Mouse (Mus musculus) stomach, embryonic 14.5 days (tissue): Measurements from ENCODE around the gene Cdca4. TPM values are rescaled to one million over a fixed set of nuclear protein-coding genes. Genes with fewer than 3 reads are reported as not detected.

Experiments
- ATAC-seq: fragments of 200-750 bp; cut with Nextera tagmentation; 2 replicates; pipeline ENCODE4 v1.8.0; 2017; ENCODE audit warnings: low read depth, moderate TSS enrichment; ENCODE audit not compliant: insufficient number of reproducible peaks, insufficient read depth, low FRiP score
- H3K27ac ChIP-seq: fragments of 300-500 bp; sonication (generic); 2 replicates; pipeline ENCODE4 v1.5.1; 2014; ENCODE audit warnings: mild to moderate bottlenecking, low read length, moderate library complexity, mixed read lengths
- H3K27me3 ChIP-seq: fragments of 300-500 bp; sonication (generic); 2 replicates; pipeline ENCODE4 v1.6.1; 2014; ENCODE audit warnings: low read length, control low read depth, mixed read lengths; ENCODE audit not compliant: control insufficient read depth, insufficient read depth
- H3K36me3 ChIP-seq: fragments of 300-500 bp; sonication (generic); 2 replicates; pipeline ENCODE4 v1.6.1; 2014; ENCODE audit warnings: mild to moderate bottlenecking, control low read depth, low read length, moderate library complexity, mixed read lengths; ENCODE audit not compliant: control insufficient read depth, insufficient read depth
- H3K4me1 ChIP-seq: fragments of 300-500 bp; sonication (generic); 2 replicates; pipeline ENCODE4 v1.6.1; 2014; ENCODE audit warnings: low read length, control low read depth, mixed read lengths; ENCODE audit not compliant: control insufficient read depth, insufficient read depth
- H3K4me2 ChIP-seq: fragments of 300-500 bp; sonication (generic); replicated peaks from 2 replicates; pipeline ENCODE4 v1.6.1; 2014; ENCODE audit warnings: low read depth, low read length, control low read depth
- H3K4me3 ChIP-seq: fragments of 300-500 bp; sonication (generic); 2 replicates; pipeline ENCODE4 v1.5.1; 2014; ENCODE audit warnings: low read depth, low read length, control low read depth
- H3K9ac ChIP-seq: fragments of 300-500 bp; sonication (generic); replicated peaks from 2 replicates; pipeline ENCODE4 v1.6.1; 2014; ENCODE audit warnings: low read depth, mild to moderate bottlenecking, control low read depth, low read length, moderate library complexity, mixed read lengths
- H3K9me3 ChIP-seq: fragments of 300-500 bp; sonication (generic); 2 replicates; pipeline ENCODE4 v1.6.1; 2016; ENCODE audit warnings: low read depth, low read length, control low read depth; ENCODE audit not compliant: control insufficient read depth
- WGBS: fragments of 180-500 bp; shearing (Covaris S2); extraction: QIAGEN DNeasy Blood & Tissue Kit; methylation state at CpG from one replicate; pipeline ENCODE4 v1.1.7; 2014; 5-methylcytosine and 5-hydroxymethylcytosine counted together
- polyA plus RNA-seq: library from polyadenylated mRNA; unstranded; fragments of >200 nt; fragmentation: Nextera tagmentation; extraction: Ambion mirVana; gene quantifications from 2 replicates; pipeline ENCODE4 v1.2.1, GENCODE M21; 2014

The Cdca4 gene
- polyA plus RNA-seq, 1 experiment from 2014 or later: 130 TPM

DNA sequence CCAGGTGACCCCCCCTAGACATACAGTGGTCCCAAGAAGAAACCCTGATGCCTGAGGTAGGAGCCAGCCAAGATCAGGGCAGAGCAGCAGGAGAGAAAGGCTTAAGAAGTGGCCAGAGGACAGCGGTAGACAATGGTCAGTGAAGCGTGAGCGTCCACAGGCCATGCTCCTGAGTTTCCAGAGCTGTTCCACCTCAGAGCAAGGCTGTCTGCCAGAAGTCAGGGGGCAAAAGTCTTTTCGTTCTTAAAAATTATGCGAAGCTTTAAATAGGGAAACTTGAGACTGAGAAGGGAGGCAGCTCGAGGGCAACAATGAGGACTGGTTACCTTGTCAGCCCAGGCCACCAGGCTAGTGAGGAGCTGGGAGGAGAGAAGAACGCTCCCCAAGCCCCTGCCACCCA lies 15.9 kb downstream of the Cdca4 start:
- H3K27ac ChIP-seq: no peak overlapping the region
- no peaks in the 10 kb centered on the region for H3K9me3 ChIP-seq
- no peak overlapping the region for H3K4me2 ChIP-seq
- ATAC-seq: no peak
- H3K4me3 ChIP-seq: no peak overlapping the region
- H3K9ac ChIP-seq: no peak overlapping the region
- WGBS: 89% methylated on average over 7 of the region's 7 CpGs
- peaks cover 15% of the 10 kb centered on the region for H3K36me3 ChIP-seq
- H3K4me1 ChIP-seq: peaks cover 7% of the 10 kb centered on the region; the same call in 1 of the 2 replicates
- no peaks in the 10 kb centered on the region for H3K27me3 ChIP-seq

DNA sequence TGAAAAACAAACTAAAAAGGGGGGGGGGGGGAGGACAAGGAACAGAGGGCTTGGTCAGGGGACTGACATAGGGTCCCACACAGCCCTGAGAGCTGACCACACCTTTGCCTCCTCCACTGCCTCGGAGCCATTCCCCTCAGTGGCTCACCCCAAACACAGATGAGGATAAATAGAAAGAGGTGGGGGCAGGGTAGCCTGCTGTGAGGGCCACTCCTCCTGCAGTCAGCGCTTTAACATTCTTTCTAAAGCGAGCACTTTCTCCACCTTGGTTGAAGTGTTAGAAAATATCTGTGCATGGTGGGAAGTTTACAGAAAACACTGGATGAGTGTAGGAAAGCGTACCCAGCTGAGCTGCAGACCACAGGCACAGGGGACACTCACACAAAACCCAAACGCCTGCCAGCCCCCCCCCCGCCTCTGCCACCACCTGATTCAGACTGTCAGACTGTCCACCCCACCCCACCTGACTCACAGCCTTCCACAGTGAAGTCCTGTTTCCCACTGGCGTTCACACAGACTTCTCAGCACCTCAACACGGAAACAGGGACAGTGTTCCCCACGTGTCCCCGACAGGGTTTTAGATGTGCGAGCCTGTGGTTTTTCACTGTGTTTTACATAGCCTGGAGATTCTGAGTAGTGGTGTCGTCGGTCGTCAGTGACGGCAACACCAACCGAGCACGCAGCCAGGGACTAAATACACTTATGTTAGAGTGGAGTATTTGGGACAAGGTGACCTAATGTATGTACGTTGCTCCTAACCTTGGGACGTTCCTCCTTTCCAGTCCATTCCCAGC lies 18.9 kb downstream of the Cdca4 start:
- no peaks in the 10 kb centered on the region for H3K27me3 ChIP-seq
- no peaks in the 10 kb centered on the region for H3K9me3 ChIP-seq
- no peak for ATAC-seq
- no peak overlapping the region for H3K27ac ChIP-seq
- H3K9ac ChIP-seq: no peak overlapping the region
- peaks cover 9% of the 10 kb centered on the region; the same call in 1 of the 2 replicates for H3K4me1 ChIP-seq
- H3K36me3 ChIP-seq: no peaks in the 10 kb centered on the region; the same call in 1 of the 2 replicates
- no peak overlapping the region for H3K4me3 ChIP-seq
- WGBS: 60% methylated on average over 19 of the region's 19 CpGs
- H3K4me2 ChIP-seq: peak overlapping the region; percentile 91; the same call in 1 of the 2 replicates

DNA sequence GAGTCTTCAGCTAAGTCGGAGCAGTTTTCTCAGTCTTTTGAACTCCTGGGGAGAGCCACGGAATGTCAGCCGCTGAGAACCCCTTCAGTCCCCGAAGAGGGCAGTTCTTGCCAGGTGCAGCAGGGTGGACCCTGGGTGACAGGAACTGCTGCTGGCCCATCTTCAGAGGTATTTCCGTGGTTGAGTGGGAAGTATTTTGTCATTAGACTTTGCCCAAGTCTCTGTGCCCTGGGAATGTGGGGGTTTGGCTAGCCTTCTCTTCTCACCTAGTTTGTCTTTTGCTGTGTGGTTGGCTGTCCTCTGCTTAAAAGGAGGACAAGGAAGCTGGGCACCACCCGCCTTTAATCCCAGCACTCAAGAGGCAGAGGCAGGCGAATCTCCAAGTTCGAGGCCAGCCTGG lies 19.6 kb downstream of the Cdca4 start:
- ATAC-seq: no peak
- Histone ChIP-seq H3K4me2 (peak overlapping the region; percentile 91), H3K9ac (no peak overlapping the region), H3K9me3 (no peaks in the 10 kb centered on the region), H3K27me3 (no peaks in the 10 kb centered on the region), H3K36me3 (no peaks in the 10 kb centered on the region; the same call in 1 of the 2 replicates), H3K4me3 (peak overlapping the region; percentile 54), H3K27ac (no peak overlapping the region), H3K4me1 (peaks cover 9% of the 10 kb centered on the region; the same call in 1 of the 2 replicates)
- 15% methylated on average over 8 of the region's 8 CpGs for WGBS

DNA sequence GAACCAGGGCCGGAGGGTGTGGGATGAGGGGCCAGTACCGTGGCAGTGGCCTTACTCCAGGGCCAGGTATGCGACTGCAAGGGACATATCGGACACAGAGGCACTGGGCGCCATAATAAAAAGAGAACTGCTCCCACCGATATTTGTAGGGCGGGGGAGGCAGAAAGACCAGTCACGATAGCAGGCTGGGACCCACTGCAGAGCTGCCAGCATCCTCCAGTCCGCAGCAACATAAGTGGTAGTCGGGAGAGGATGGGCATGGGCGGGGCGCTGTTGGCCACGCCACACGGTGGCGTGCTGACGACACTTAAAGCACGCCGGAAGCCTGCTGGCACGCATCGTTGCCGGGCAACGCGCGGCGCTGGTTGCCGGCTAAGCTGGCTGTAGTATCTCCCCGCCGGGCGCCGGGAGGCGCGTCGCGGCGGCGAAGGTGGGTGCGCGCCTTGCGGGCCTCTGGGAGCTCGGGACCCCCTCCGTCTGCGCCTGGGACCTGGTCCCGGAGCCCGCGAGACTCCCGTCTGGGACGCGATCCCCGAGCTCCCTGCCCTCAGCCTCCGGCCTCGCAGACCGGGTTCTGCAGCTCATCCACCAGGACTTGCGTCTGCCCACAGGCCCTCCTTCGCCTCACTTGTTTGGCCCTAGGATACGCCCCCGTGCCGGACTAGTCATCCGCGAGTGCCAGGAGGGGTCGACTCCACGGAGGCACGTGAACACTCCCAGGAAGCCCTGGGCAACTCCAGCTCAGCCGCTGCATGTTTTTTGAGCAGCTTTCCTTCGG lies 20.4 kb downstream of the Cdca4 start, which contains the start of gene Clba1:
Gene Clba1, plus strand, starts transcription at position 351 of the 778 bp plus-strand sequence.
- 0 out of 2 replicates have a peak within 1 kb of the TSS, but pooled peaks have one; percentile 3 for H3K27ac ChIP-seq
- H3K9ac ChIP-seq: peak within 1 kb of the TSS; percentile 33; the same call in 1 of the 2 replicates
- peak; percentile 89 for ATAC-seq
- H3K36me3 ChIP-seq: no peaks in the 10 kb centered on the region
- peaks cover 9% of the 10 kb centered on the region; the same call in 1 of the 2 replicates for H3K4me1 ChIP-seq
- H3K27me3 ChIP-seq: no peaks in the 10 kb centered on the region
- H3K4me2 ChIP-seq: peak within 1 kb of the TSS; percentile 91
- WGBS: 1% methylated on average over 64 of the region's 64 CpGs
- no peaks in the 10 kb centered on the region for H3K9me3 ChIP-seq
- H3K4me3 ChIP-seq: peak within 1 kb of the TSS; percentile 54

DNA sequence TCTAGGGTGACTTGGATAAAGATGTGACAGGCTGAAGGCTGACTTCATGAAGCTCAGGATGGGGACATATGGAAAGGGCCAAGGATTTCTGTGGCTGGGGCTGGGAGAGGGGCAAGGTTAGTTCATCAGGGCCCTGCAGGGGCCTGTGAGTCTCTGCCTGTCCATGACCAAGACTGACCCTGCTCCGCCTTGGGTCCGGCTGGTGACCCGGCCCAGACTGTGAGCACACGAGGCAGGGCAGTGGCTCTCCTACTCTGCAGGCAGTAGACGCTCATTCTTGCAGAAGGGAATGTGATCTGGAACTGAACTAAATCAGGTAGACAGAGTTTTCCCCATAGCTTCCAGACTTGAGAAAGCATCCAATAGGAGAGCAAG lies 21.0 kb downstream of the Cdca4 start:
- H3K27me3 ChIP-seq: no peaks in the 10 kb centered on the region
- 67% methylated on average over 5 of the region's 5 CpGs for WGBS
- no peak for ATAC-seq

DNA sequence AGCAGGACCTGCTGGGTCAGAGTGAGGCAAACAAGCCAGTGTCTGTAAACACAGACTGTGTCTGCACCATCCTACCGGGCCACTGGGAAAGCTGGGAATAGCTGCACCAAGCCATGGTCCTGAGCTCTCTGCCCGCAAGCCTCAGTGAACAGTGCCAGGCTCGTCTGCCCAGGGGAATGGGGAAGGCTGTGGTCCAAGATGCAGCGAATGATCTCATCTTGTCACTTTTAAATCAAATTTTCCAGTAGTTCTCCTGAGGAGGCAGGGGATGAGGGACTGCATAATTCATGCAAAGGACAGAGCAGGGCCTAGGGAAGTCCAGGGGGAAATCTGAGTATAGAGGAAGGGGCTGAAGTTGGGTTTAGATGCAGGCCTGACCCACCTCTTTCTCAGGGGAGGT lies 21.4 kb downstream of the Cdca4 start:
- Histone ChIP-seq H3K4me2 (no peak overlapping the region), H3K36me3 (no peaks in the 10 kb centered on the region), H3K27me3 (no peaks in the 10 kb centered on the region), H3K4me1 (peaks cover 9% of the 10 kb centered on the region; the same call in 1 of the 2 replicates), H3K27ac (no peak overlapping the region), H3K4me3 (no peak overlapping the region), H3K9ac (no peak overlapping the region), H3K9me3 (no peaks in the 10 kb centered on the region)
- no peak for ATAC-seq
- 79% methylated on average over 4 of the region's 4 CpGs for WGBS

More for the DNA sequence above, 21.0 kb downstream of the Cdca4 start:
- H3K4me3 ChIP-seq: peak overlapping the region; percentile 54
- no peaks in the 10 kb centered on the region for H3K9me3 ChIP-seq
- peak overlapping the region; percentile 91 for H3K4me2 ChIP-seq
- H3K9ac ChIP-seq: 0 out of 2 replicates have a peak overlapping the region, but pooled peaks have one; percentile 6
- peaks cover 9% of the 10 kb centered on the region; the same call in 1 of the 2 replicates for H3K4me1 ChIP-seq
- no peaks in the 10 kb centered on the region for H3K36me3 ChIP-seq
- no peak overlapping the region for H3K27ac ChIP-seq

DNA sequence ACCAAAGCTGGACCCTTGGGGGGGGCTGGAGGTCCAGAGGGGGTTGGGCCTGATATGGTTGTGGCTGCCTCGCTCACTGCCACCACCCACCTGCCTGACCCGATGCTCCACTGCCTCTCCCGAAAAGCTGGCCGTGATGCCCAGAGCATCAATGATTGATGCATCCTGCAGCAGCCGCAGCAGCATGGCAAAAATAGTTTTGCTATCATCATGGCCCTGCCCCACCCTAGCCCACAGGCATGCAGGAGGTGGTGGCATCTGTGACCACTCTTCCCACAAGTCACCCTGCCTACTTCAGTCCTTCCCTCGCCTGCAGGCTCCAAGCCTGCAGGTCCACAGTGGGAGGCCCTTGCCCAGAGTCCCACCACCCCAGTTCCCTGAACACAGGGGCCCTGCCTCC lies 23.2 kb downstream of the Cdca4 start:
- Histone ChIP-seq H3K36me3 (no peaks in the 10 kb centered on the region), H3K4me2 (no peak overlapping the region), H3K27me3 (0 out of 2 replicates have a peak, but pooled peaks cover 6% of the 10 kb centered on the region), H3K4me1 (peaks cover 15% of the 10 kb centered on the region; the same call in 1 of the 2 replicates), H3K4me3 (no peak overlapping the region), H3K27ac (no peak overlapping the region), H3K9ac (no peak overlapping the region), H3K9me3 (no peaks in the 10 kb centered on the region)
- 63% methylated on average over 6 of the region's 6 CpGs for WGBS
- no peak for ATAC-seq

DNA sequence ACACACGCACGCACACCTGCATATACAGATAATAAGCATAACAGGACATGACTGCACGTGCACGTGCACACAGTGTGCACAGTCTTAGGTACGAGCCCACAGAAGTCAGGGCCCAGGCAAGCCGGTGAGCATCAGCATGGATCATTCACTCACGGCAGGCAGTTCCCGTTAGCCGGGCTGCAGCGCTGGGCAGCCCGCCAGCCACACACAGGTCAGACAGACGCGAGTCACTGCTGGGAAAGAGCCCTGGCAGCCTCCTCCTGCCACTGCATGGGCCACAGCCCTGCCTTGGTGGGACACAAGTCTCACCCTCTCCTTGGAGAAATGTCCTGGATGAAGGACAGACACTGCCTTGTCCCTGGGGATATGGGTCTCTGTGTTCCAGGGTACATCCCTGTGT lies 25.2 kb downstream of the Cdca4 start:
- H3K9me3 ChIP-seq: no peaks in the 10 kb centered on the region
- peaks cover 10% of the 10 kb centered on the region; the same call in 1 of the 2 replicates for H3K4me1 ChIP-seq
- no peak overlapping the region for H3K4me2 ChIP-seq
- ATAC-seq: no peak
- no peaks in the 10 kb centered on the region for H3K36me3 ChIP-seq
- H3K4me3 ChIP-seq: no peak overlapping the region
- 0 out of 2 replicates have a peak, but pooled peaks cover 6% of the 10 kb centered on the region for H3K27me3 ChIP-seq
- H3K9ac ChIP-seq: no peak overlapping the region
- H3K27ac ChIP-seq: no peak overlapping the region
- WGBS: 42% methylated on average over 13 of the region's 13 CpGs
